Mouse (Mus musculus): ENCODE measurements around the gene Otop3.

Gene Otop3

GRCm38 (mm10) chr11:115334531-115334930, at the start of gene Otop3:
Otop3 (plus strand) TSS chr11:115334731.
- ChIA-PET POLR2A (interaction anchor here in 2 of 4 experiments (1.0 to 2.0 kb wide), 3 partner anchors 11 to 42 kb away, joined by 3 to 7 read pairs (median 4); no protein-coding TSS in a partner anchor), CTCF (interaction anchor here (0.5 to 2.8 kb wide), 8 partner anchors 12 to 466 kb away, joined by 3 to 9 read pairs (median 4); partner anchors contain the start of genes Ush1g (in 2 of the 4) and Nt5c (in 1 of the 4))

- ChIA-PET CTCF (interaction anchor here in 3 of 4 experiments (0.6 to 1.5 kb wide), 5 partner anchors 8 to 103 kb away, joined by 3 to 6 read pairs (median 4); partner anchors contain the start of genes Fdxr (in 1 of the 3), Grin2c (in 1 of the 3) and Ush1g (in 1 of the 3)), POLR2A (interaction anchor here in 3 of 4 experiments (1.4 to 4.1 kb wide), 7 partner anchors 8 to 127 kb away, joined by 3 to 46 read pairs (median 19); partner anchors contain the start of genes Fdxr (in 3 of the 3) and Fads6 (in 1 of the 3))
Observed at GRCm38 (mm10) chr11:115285282-115285681, 49.2 kb upstream of the Otop3 start.

- CTCF ChIA-PET = interaction anchor here in 3 of 4 experiments (0.6 to 1.5 kb wide), 9 partner anchors 9 to 576 kb away, joined by 3 to 6 read pairs (median 4); partner anchors contain the start of genes Fdxr (in 1 of the 3), Grin2c (in 1 of the 3) and Ush1g (in 1 of the 3)
- POLR2A ChIA-PET = interaction anchor here in 3 of 4 experiments (0.6 to 4.1 kb wide), 16 partner anchors 9 to 1806 kb away, joined by 3 to 46 read pairs (median 4); partner anchors contain the start of genes Fdxr (in 3 of the 3), Fads6 (in 2 of the 3), Grin2c (in 1 of the 3) and Jpt1 (in 1 of the 3)
Observed at GRCm38 (mm10) chr11:115286201-115286993, 48.1 kb upstream of the Otop3 start.

- ChIA-PET CTCF (interaction anchor here in 3 of 4 experiments (0.6 to 1.5 kb wide), 5 partner anchors 10 to 199 kb away, joined by 3 to 7 read pairs (median 6); partner anchors contain the start of gene Fads6 (in 1 of the 3)), POLR2A (interaction anchor here (0.5 to 4.1 kb wide), 21 partner anchors 9 to 227 kb away, joined by 3 to 46 read pairs (median 3); partner anchors contain the start of genes Fdxr (in 4 of the 4), Fads6 (in 3 of the 4), Grin2c (in 1 of the 4) and Jpt1 (in 1 of the 4))
Observed at GRCm38 (mm10) chr11:115287386-115287785, 47.1 kb upstream of the Otop3 start.

GRCm38 (mm10) chr11:115288305-115288704, 46.2 kb upstream of the Otop3 start:
- ChIA-PET POLR2A (interaction anchor here in 3 of 4 experiments (0.7 to 4.1 kb wide), 7 partner anchors 9 to 139 kb away, joined by 3 to 46 read pairs (median 19); partner anchors contain the start of genes Fdxr (in 3 of the 3) and Fads6 (in 2 of the 3)), CTCF (interaction anchor here in 1 of 4 experiments (1.5 kb wide), 1 partner anchor 9 kb away, joined by 4 read pairs; the partner anchor contains the start of gene Fads6)

GRCm38 (mm10) chr11:115289885-115290284, 44.6 kb upstream of the Otop3 start:
- ChIA-PET POLR2A (interaction anchor here in 1 of 4 experiments (0.7 to 1.7 kb wide), 3 partner anchors 12 to 685 kb away, joined by 3 to 5 read pairs (median 3); partner anchors contain the start of genes Fdxr and Itgb4), CTCF (interaction anchor here in 1 of 4 experiments (1.6 kb wide), 1 partner anchor 65 kb away, joined by 5 read pairs; no protein-coding TSS in a partner anchor)

GRCm38 (mm10) chr11:115290314-115290713, 44.2 kb upstream of the Otop3 start:
- ChIA-PET POLR2A (interaction anchor here in 1 of 4 experiments (0.7 to 1.7 kb wide), 3 partner anchors 13 to 684 kb away, joined by 3 to 5 read pairs (median 3); partner anchors contain the start of genes Fdxr and Itgb4), CTCF (interaction anchor here in 3 of 4 experiments (0.8 to 1.6 kb wide), 4 partner anchors 30 to 138 kb away, joined by 3 to 5 read pairs (median 4); no protein-coding TSS in a partner anchor)

- ChIA-PET POLR2A (interaction anchor here in 2 of 4 experiments (0.6 to 1.7 kb wide), 3 partner anchors 13 to 218 kb away, joined by 3 to 7 read pairs (median 5); partner anchors contain the start of gene Fdxr (in 1 of the 2)), CTCF (interaction anchor here (0.5 to 1.6 kb wide), 6 partner anchors 29 to 535 kb away, joined by 3 to 5 read pairs (median 3); no protein-coding TSS in a partner anchor)
Observed at GRCm38 (mm10) chr11:115290919-115291318, 43.6 kb upstream of the Otop3 start.

GRCm38 (mm10) chr11:115291503-115291902, 43.0 kb upstream of the Otop3 start:
- ChIA-PET POLR2A (interaction anchor here in 2 of 4 experiments (1.5 to 2.7 kb wide), 3 partner anchors 14 to 84 kb away, joined by 3 to 20 read pairs (median 3); partner anchors contain the start of gene Fdxr (in 1 of the 2)), CTCF (interaction anchor here in 2 of 4 experiments (0.6 to 1.3 kb wide), 3 partner anchors 62 to 137 kb away, joined by 3 to 4 read pairs (median 4); no protein-coding TSS in a partner anchor)

GRCm38 (mm10) chr11:115292631-115293375, 41.7 kb upstream of the Otop3 start:
- ChIA-PET POLR2A (interaction anchor here in 3 of 4 experiments (0.6 to 2.7 kb wide), 21 partner anchors 9 to 222 kb away, joined by 3 to 20 read pairs (median 4); partner anchors contain the start of genes Fdxr (in 2 of the 3), Cdr2l (in 1 of the 3), Jpt1 (in 1 of the 3) and Slc9a3r1 (in 1 of the 3)), CTCF (interaction anchor here (0.7 to 1.3 kb wide), 8 partner anchors 26 to 192 kb away, joined by 3 to 8 read pairs (median 4); no protein-coding TSS in a partner anchor)

- ChIA-PET CTCF (interaction anchor here in 1 of 4 experiments (1.0 kb wide), 1 partner anchor 58 kb away, joined by 3 read pairs; no protein-coding TSS in a partner anchor), POLR2A (interaction anchor here in 1 of 4 experiments (2.9 kb wide), 1 partner anchor 9 kb away, joined by 21 read pairs; no protein-coding TSS in a partner anchor)
Observed at GRCm38 (mm10) chr11:115295939-115296338, 38.6 kb upstream of the Otop3 start.

- CTCF ChIA-PET = interaction anchor here in 3 of 4 experiments (0.6 to 1.5 kb wide), 20 partner anchors 9 to 136 kb away, joined by 3 to 10 read pairs (median 4); partner anchors contain the start of genes Fdxr (in 1 of the 3) and Slc9a3r1 (in 1 of the 3)
- POLR2A ChIA-PET = interaction anchor here (0.8 to 2.9 kb wide), 22 partner anchors 8 to 318 kb away, joined by 3 to 21 read pairs (median 4); partner anchors contain the start of genes Fdxr (in 4 of the 4), Armc7 (in 1 of the 4), Cdr2l (in 1 of the 4) and Jpt1 (in 1 of the 4)
Observed at GRCm38 (mm10) chr11:115296471-115297210, 37.9 kb upstream of the Otop3 start.

- ChIA-PET CTCF (interaction anchor here (0.6 to 1.5 kb wide), 24 partner anchors 10 to 136 kb away, joined by 3 to 10 read pairs (median 4); partner anchors contain the start of genes Fdxr (in 1 of the 4) and Slc9a3r1 (in 1 of the 4)), POLR2A (interaction anchor here (0.5 to 2.9 kb wide), 27 partner anchors 9 to 317 kb away, joined by 3 to 21 read pairs (median 4); partner anchors contain the start of genes Fdxr (in 4 of the 4), Armc7 (in 1 of the 4), Cdr2l (in 1 of the 4) and Jpt1 (in 1 of the 4))
Observed at GRCm38 (mm10) chr11:115297214-115297826, 37.2 kb upstream of the Otop3 start, which contains the start of gene Fads6. Fads6 (minus strand) TSS chr11:115297663.

- ChIA-PET CTCF (interaction anchor here (0.6 to 1.5 kb wide), 15 partner anchors 9 to 263 kb away, joined by 3 to 8 read pairs (median 4); partner anchors contain the start of gene Slc9a3r1 (in 1 of the 4)), POLR2A (interaction anchor here in 3 of 4 experiments (0.6 to 2.9 kb wide), 17 partner anchors 9 to 216 kb away, joined by 3 to 21 read pairs (median 4); partner anchors contain the start of genes Fdxr (in 2 of the 3), Armc7 (in 1 of the 3), Jpt1 (in 1 of the 3) and Otop2 (in 1 of the 3))
Observed at GRCm38 (mm10) chr11:115298160-115298559, 36.4 kb upstream of the Otop3 start.

GRCm38 (mm10) chr11:115300745-115301144, 33.8 kb upstream of the Otop3 start:
- POLR2A ChIA-PET = interaction anchor here in 3 of 4 experiments (0.6 to 1.1 kb wide), 6 partner anchors 33 to 541 kb away, joined by 3 to 5 read pairs (median 4); no protein-coding TSS in a partner anchor
- CTCF ChIA-PET = interaction anchor here (0.6 to 2.0 kb wide), 22 partner anchors 16 to 513 kb away, joined by 3 to 10 read pairs (median 4); partner anchors contain the start of gene Caskin2 (in 1 of the 4)

All from embryonic stem cell, embryonic (primary cell).